ENCODE assay signal across 10 mouse cellular contexts in the genomic region with DNA sequence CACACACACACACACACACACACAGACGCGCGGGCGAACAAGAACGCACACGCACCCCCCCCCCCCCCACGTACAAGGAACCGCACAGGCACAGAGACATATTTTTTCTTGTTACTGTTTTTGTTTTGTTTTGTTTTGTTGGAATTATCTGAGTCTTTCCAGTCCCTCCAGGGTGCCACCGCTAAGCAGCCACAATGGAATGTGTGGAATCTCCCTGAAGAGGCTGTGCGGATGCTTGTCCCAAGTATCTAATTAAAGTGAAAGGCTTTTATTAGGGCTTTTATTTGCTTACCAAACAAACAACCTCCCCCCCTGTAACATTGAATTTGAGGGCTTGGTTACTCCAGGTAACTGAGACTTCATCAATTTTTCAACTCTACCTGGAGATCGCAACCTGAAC.
DNase-seq lines count a peak whose midpoint lies in the region; ATAC-seq and TF ChIP-seq lines count a peak whose summit lies in the region.
"Had no signal": no experiment of that assay in that cellular context is flagged by ENCODE, and none has a peak within 500 bp of the region (broad histone marks: within the 10 kb centered on the region; RNA-seq: fewer than 3 reads in every experiment).

No protein-coding gene starts in this region.

- intact Hi-C loops in heart, postnatal 25 days (cut with DNase I): no loop called here

- H3K9me3 ChIP-seq in heart, embryonic 12.5 days (replicated peaks): no peaks in the 10 kb centered on the region
- H3K9me3 ChIP-seq in hindbrain, embryonic 10.5 days: no peaks in the 10 kb centered on the region
- H3K9me3 ChIP-seq in neural tube, embryonic 15.5 days (replicated peaks): no peaks in the 10 kb centered on the region
- H3K9me3 ChIP-seq: limb, embryonic 15.5 days had no signal

- H3K4me2 ChIP-seq in heart, embryonic 12.5 days: peak overlapping the region; percentile 59
- H3K4me2 ChIP-seq in neural tube, embryonic 15.5 days: peak overlapping the region; percentile 40
- H3K4me2 ChIP-seq: limb, embryonic 15.5 days had no signal

- TF ChIP-seq CTCF in cerebellum, adult 2 months (IDR thresholded peaks at IDR 0.05; ENCODE audit: borderline replicate concordance, insufficient read depth, low read depth, low read length): no peak

- DNase-seq in heart, postnatal 25 days (ENCODE audit: low spot score): no peak
- peak; percentile 1 for DNase-seq in lung, postnatal 10 days
- DNase-seq in lung, postnatal 36 days: no peak
- no peak for DNase-seq in hindbrain, embryonic 10.5 days (ENCODE audit: low spot score)
- DNase-seq in layer of hippocampus, adult 9-11 months: no peak
- DNase-seq in cerebellum, adult 2 months: no peak

- H3K4me1 ChIP-seq in heart, embryonic 12.5 days (replicated peaks): peaks cover 5% of the 10 kb centered on the region; the same call in 1 of the 2 replicates
- H3K4me1 ChIP-seq in hindbrain, embryonic 10.5 days (replicated peaks): peaks cover 9% of the 10 kb centered on the region
- H3K4me1 ChIP-seq in neural tube, embryonic 15.5 days: peaks cover 12% of the 10 kb centered on the region
- H3K4me1 ChIP-seq in cerebellum, adult 2 months (ENCODE audit: control insufficient read depth, insufficient read depth, low read length): no peaks in the 10 kb centered on the region
- H3K4me1 ChIP-seq: limb, embryonic 15.5 days had no signal

- no peak for TF ChIP-seq POLR2A in cerebellum, adult 2 months (IDR thresholded peaks at IDR 0.05; ENCODE audit: borderline replicate concordance, insufficient read depth, low read length)

- no peak for ATAC-seq in heart, embryonic 12.5 days (ENCODE audit: insufficient number of reproducible peaks, low FRiP score)
- ATAC-seq in neural tube, embryonic 15.5 days (ENCODE audit: low FRiP score): no peak
- ATAC-seq: intestine, postnatal 0 days had no signal

- H3K9ac ChIP-seq in heart, embryonic 12.5 days: no peak overlapping the region
- no peak overlapping the region for H3K9ac ChIP-seq in neural tube, embryonic 15.5 days (replicated peaks)
- H3K9ac ChIP-seq: limb, embryonic 15.5 days had no signal

- H3K27me3 ChIP-seq in heart, embryonic 12.5 days (replicated peaks): no peaks in the 10 kb centered on the region
- no peaks in the 10 kb centered on the region for H3K27me3 ChIP-seq in hindbrain, embryonic 10.5 days (ENCODE audit: insufficient read depth, poor library complexity, severe bottlenecking)
- no peaks in the 10 kb centered on the region for H3K27me3 ChIP-seq in neural tube, embryonic 15.5 days (replicated peaks)
- no peaks in the 10 kb centered on the region for H3K27me3 ChIP-seq in cerebellum, adult 2 months (ENCODE audit: control insufficient read depth, insufficient read depth, low read length)
- H3K27me3 ChIP-seq: limb, embryonic 15.5 days had no signal

- no peaks in the 10 kb centered on the region for H3K36me3 ChIP-seq in heart, embryonic 12.5 days
- no peaks in the 10 kb centered on the region for H3K36me3 ChIP-seq in hindbrain, embryonic 10.5 days
- H3K36me3 ChIP-seq in neural tube, embryonic 15.5 days: no peaks in the 10 kb centered on the region
- H3K36me3 ChIP-seq: limb, embryonic 15.5 days had no signal

- WGBS in heart, embryonic 12.5 days: 9% methylated on average over 5 of the region's 11 CpGs
- WGBS in hindbrain, embryonic 10.5 days: 11% methylated on average over 5 of the region's 11 CpGs
- 8% methylated on average over 11 of the region's 11 CpGs for WGBS in neural tube, embryonic 15.5 days
- WGBS in cerebellum, adult 2 months: 11% methylated on average over 8 of the region's 11 CpGs

- no peak overlapping the region for H3K27ac ChIP-seq in heart, embryonic 12.5 days (ENCODE audit: poor library complexity, severe bottlenecking)
- H3K27ac ChIP-seq in hindbrain, embryonic 10.5 days: no peak overlapping the region; the same call in 1 of the 2 replicates
- H3K27ac ChIP-seq in neural tube, embryonic 15.5 days (replicated peaks): no peak overlapping the region
- no peak overlapping the region for H3K27ac ChIP-seq in cerebellum, adult 2 months (ENCODE audit: insufficient read depth, low read length)
- H3K27ac ChIP-seq: limb, embryonic 15.5 days had no signal

- H3K4me3 ChIP-seq in heart, embryonic 12.5 days: peak overlapping the region; percentile 32
- H3K4me3 ChIP-seq in hindbrain, embryonic 10.5 days: peak overlapping the region; percentile 28; the same call in 1 of the 2 replicates
- H3K4me3 ChIP-seq in neural tube, embryonic 15.5 days (replicated peaks): no peak overlapping the region
- no peak overlapping the region for H3K4me3 ChIP-seq in cerebellum, adult 2 months (replicated peaks; ENCODE audit: insufficient read depth, low read depth, low read length)
- H3K4me3 ChIP-seq: limb, embryonic 15.5 days had no signal

Comparison
In these comparisons a context has a peak if more than half of its experiments do, and no peak if none do; other contexts are left out.
1. H3K4me3 ChIP-seq: peak in heart, embryonic 12.5 days (single experiment) and hindbrain, embryonic 10.5 days (single experiment); none in neural tube, embryonic 15.5 days (single experiment) and cerebellum, adult 2 months (single experiment).